Comparison of ENCODE assay signal across 10 mouse cellular contexts in the genomic region with DNA sequence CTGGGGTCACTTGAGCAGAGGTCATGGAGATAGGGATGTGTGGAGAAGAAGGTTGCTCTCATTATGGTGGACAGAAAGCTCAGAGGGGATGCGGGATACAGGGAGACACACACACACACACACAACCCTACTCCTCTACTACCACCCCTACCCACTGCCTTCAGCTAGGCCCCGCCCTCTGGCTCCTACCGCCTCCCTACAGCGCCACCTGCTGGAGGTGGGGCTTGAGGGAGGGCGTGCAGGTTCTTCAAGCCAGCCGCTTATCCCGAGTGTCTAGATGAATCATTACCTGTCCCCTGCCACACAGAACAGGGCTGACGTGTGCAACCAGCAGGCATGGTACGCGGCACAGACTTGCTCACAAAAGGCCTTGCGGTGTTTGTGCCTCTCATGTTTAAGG. TPM values are rescaled to one million over a fixed set of nuclear protein-coding genes. Genes with fewer than 3 reads are reported as not detected.
A peak's percentile ranks its signal among the peaks of the same experiment; 100 is the strongest.
DNase-seq lines count a peak whose midpoint lies in the region; ATAC-seq and TF ChIP-seq lines count a peak whose summit lies in the region.
"Had no signal": no experiment of that assay in that cellular context is flagged by ENCODE, and none has a peak within 500 bp of the region (broad histone marks: within the 10 kb centered on the region; RNA-seq: fewer than 3 reads in every experiment).

No protein-coding gene starts in this region.

- H3K9me3 ChIP-seq in neural tube, embryonic 15.5 days (replicated peaks): no peaks in the 10 kb centered on the region
- H3K9me3 ChIP-seq in liver, embryonic 12.5 days (replicated peaks): no peaks in the 10 kb centered on the region

- no peaks in the 10 kb centered on the region for H3K27me3 ChIP-seq in neural tube, embryonic 15.5 days (replicated peaks)
- H3K27me3 ChIP-seq in liver, embryonic 12.5 days (replicated peaks): peaks cover 36% of the 10 kb centered on the region
- no peaks in the 10 kb centered on the region for H3K27me3 ChIP-seq in thymus, adult 2 months (ENCODE audit: control insufficient read depth, insufficient read depth, low read length)

- no peak overlapping the region for H3K9ac ChIP-seq in neural tube, embryonic 15.5 days (replicated peaks)
- H3K9ac ChIP-seq in liver, embryonic 12.5 days: no peak overlapping the region
- H3K9ac ChIP-seq: neural tube, embryonic 13.5 days had no signal

- TF ChIP-seq CTCF in thymus, adult 2 months (IDR thresholded peaks at IDR 0.05; ENCODE audit: borderline replicate concordance, control insufficient read depth, extremely low read depth, insufficient read depth, low read length, poor library complexity): peak; percentile 86

- 41% methylated on average over 11 of the region's 11 CpGs for WGBS in neural tube, embryonic 15.5 days
- WGBS in liver, embryonic 12.5 days (ENCODE audit: insufficient replicate concordance): 23% methylated on average over 11 of the region's 11 CpGs
- WGBS in thymus, adult 2 months: 60% methylated on average over 11 of the region's 11 CpGs

- no peaks in the 10 kb centered on the region for H3K36me3 ChIP-seq in neural tube, embryonic 15.5 days
- H3K36me3 ChIP-seq in liver, embryonic 12.5 days: no peaks in the 10 kb centered on the region
- no peaks in the 10 kb centered on the region for H3K36me3 ChIP-seq in thymus, adult 2 months (ENCODE audit: control insufficient read depth, insufficient read depth, low read length)
- H3K36me3 ChIP-seq: neural tube, embryonic 13.5 days had no signal

- ATAC-seq in neural tube, embryonic 15.5 days (ENCODE audit: low FRiP score): no peak
- peak; percentile 51; the same call in 1 of the 2 replicates for ATAC-seq in liver, embryonic 12.5 days

- no peak for TF ChIP-seq POLR2A in thymus, adult 2 months (IDR thresholded peaks at IDR 0.05; ENCODE audit: control insufficient read depth, extremely low read depth, insufficient read depth, low read length, poor library complexity)

- no peak overlapping the region for H3K4me3 ChIP-seq in neural tube, embryonic 15.5 days (replicated peaks)
- H3K4me3 ChIP-seq in liver, embryonic 12.5 days: no peak overlapping the region
- H3K4me3 ChIP-seq in thymus, adult 2 months (ENCODE audit: control insufficient read depth, insufficient read depth, low read length): no peak overlapping the region
- H3K4me3 ChIP-seq: erythroblast, embryonic 14.5 days; neural tube, embryonic 13.5 days had no signal

- peak; percentile 66 for DNase-seq in neural tube, embryonic 10.5 days (ENCODE audit: extremely low spot score, low spot score)
- DNase-seq in cerebellum, adult 8-10 months: peak; percentile 69
- DNase-seq in gastrocnemius, adult 18-20 months (ENCODE audit: low spot score): peak; percentile 83
- peak; percentile 85 for DNase-seq in kidney, adult 9 months
- DNase-seq in ovary, adult 18-20 months (ENCODE audit: low spot score): peak; percentile 68
- DNase-seq in thymus, adult 2 months: peak; percentile 84

- no peak overlapping the region for H3K4me2 ChIP-seq in neural tube, embryonic 15.5 days
- H3K4me2 ChIP-seq in liver, embryonic 12.5 days: no peak overlapping the region
- H3K4me2 ChIP-seq: neural tube, embryonic 13.5 days had no signal

- peaks cover 7% of the 10 kb centered on the region for H3K4me1 ChIP-seq in neural tube, embryonic 15.5 days
- 0 out of 2 replicates have a peak, but pooled peaks cover 3% of the 10 kb centered on the region for H3K4me1 ChIP-seq in liver, embryonic 12.5 days
- H3K4me1 ChIP-seq in thymus, adult 2 months (replicated peaks; ENCODE audit: control insufficient read depth, insufficient read depth, low read length): peaks cover 6% of the 10 kb centered on the region; the same call in 1 of the 2 replicates

- H3K27ac ChIP-seq in neural tube, embryonic 15.5 days (replicated peaks): no peak overlapping the region
- no peak overlapping the region for H3K27ac ChIP-seq in liver, embryonic 12.5 days
- no peak overlapping the region for H3K27ac ChIP-seq in thymus, adult 2 months (ENCODE audit: control insufficient read depth, insufficient read depth, low read length)
- H3K27ac ChIP-seq: neural tube, embryonic 13.5 days had no signal

RNA-seq across cellular contexts. Expression of a gene that starts 10.6 kb away (rescaled TPM):
- polyA plus RNA-seq in neural tube, embryonic 15.5 days (2015; fragmentation: Nextera tagmentation; extraction: Ambion mirVana): 24.2 and 28.5 TPM in 2 replicates
- total RNA-seq in gastrocnemius, adult 18-20 months (2021): 100 to 1,000 TPM; 118 to 134 TPM
- 9.7 and 10.0 TPM in 2 replicates for polyA plus RNA-seq in liver, embryonic 12.5 days (2016; fragmentation: Nextera tagmentation; extraction: Ambion mirVana)
- polyA plus RNA-seq in thymus, adult 2 months (2012; rRNA removed): 75.8 and 98.4 TPM in 2 replicates
